Mouse (Mus musculus): Measurements from ENCODE around the gene D230025D16Rik.

DNA sequence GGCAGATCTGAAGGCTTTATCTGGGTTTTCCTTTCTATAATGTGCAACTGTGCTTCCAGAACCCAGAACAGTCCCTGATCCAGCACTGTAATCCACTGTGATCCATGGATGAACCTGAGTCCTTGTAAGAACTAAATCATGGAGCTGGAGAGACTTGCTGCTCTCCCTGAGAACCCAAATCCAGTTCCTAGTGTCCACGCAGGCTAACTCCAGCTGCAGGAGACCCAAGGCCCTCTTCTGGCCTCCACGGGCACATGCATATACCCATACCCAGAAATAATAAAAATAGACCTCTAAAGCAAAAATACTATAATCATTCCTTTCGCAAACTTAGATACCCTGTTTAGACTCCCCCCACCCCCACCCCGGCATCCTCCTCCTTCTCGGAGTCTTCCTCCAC is 63.3 kb downstream of the D230025D16Rik start:
- no peak for TF ChIP-seq CTCF (conservative IDR thresholded peaks at IDR 0.05; ENCODE audit: low read length)
- no peak for TF ChIP-seq POU5F1 (IDR thresholded peaks at IDR 0.05; ENCODE audit: borderline replicate concordance, low read length)

All from E14TG2a.4 (cell line).